Mouse (Mus musculus) bone marrow, adult 2 months (tissue): ENCODE data around the gene Dysf.

ENCODE experiments used
- CTCF ChIP-seq: fragments of 200-500 bp; IDR thresholded peaks from 2 replicates; pipeline ENCODE4 v1.5.1; 2011; ENCODE audit warnings: low read length, control low read depth; ENCODE audit not compliant: control insufficient read depth, insufficient read depth
- POLR2A ChIP-seq: fragments of 200-500 bp; IDR thresholded peaks from 2 replicates; pipeline ENCODE4 v1.6.1; 2011; ENCODE audit warnings: low read depth, mild to moderate bottlenecking, control low read depth, low read length, borderline replicate concordance; ENCODE audit not compliant: control insufficient read depth

DNA sequence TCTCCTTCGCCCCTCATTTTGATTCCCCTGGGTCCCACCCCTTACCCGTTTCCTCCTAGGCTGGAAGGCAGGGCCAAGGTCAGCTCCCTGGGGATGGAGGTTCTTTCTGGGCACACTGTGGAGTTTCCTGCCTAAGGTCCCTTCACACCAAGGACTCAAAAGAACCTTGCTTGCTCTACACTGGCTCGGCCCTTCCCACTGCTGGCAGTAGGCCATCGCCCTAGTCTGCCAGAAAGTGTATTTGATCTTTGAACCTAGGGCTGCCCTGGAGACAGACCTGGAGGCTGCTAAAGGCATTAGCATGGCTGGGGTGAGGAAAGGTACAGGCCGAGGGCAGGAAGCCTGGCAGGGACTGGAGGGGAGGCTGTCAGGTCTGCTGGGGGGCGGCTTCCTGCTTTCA lies 225.4 kb downstream of the Dysf start:
- TF ChIP-seq CTCF (no peak), POLR2A (no peak)
